Mouse (Mus musculus) ES-E14 (cell line): Measurements from ENCODE around the gene Rnf41.
A peak's percentile ranks its signal among the peaks of the same experiment; 100 is the strongest.

Source experiments
- CHD2 ChIP-seq: IDR thresholded peaks from 2 replicates; pipeline ENCODE4 v1.6.1; 2014; ENCODE audit warnings: mild to moderate bottlenecking, low read depth, low read length, inconsistent platforms
- ZC3H11A ChIP-seq: IDR thresholded peaks from 2 replicates; pipeline ENCODE4 v1.6.1; 2012; ENCODE audit warnings: low read depth, mild to moderate bottlenecking, inconsistent platforms, low read length, borderline replicate concordance

DNA sequence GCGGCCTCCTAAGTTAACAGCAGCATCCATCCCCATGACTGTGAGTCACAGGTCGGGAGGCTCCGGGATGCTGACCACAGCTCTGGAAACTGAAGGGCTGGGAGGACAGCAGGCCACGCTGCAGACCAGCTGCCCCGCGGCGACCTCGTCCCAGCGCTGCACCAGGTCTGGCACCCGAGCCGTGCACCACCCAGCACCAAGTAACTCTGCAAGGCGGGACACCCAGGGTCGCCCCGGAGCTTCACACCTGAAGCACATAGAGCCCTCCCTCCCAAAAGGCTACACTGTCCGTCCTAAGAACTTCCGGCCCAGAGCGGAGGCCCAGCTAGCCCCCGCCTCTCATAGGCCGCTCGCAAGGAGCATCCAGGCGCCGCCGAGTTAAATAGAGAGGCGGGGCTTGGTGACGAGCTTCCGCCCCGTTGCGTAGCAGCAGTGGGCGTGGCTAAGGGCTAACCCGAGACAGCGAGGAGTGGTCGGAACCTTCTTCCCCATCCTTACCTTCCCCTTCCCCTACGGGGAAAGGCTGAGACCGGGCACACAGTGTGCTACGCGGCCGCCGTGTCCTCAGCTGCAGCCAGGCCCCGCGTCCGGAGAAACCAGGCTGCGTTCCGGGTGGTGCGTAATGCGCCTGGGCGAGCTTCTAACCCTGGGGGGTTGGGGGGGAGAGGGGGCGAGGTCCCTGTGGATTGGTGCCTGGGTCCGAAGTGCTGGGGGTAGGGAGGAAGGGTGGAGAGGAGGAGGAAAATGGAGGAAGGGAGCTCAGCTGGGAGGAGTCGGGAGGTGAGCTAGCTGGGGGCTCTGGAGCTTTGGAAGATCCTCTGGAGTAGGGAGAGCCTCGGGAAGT, at the start of gene Rnf41, which contains the start of gene Nabp2:
- TF ChIP-seq CHD2, result 0 out of 2 replicates have a peak, but pooled peaks have one; percentile 17
- no peak for TF ChIP-seq ZC3H11A
